Mouse (Mus musculus): ENCODE data around the gene Frmd4a.

Gene Frmd4a

GRCm38 (mm10) chr2:4421757-4422156 lies 404.2 kb downstream of the Frmd4a start:
- in situ Hi-C loops (cut with MboI; ENCODE audit: unreplicated experiment in 2 of 2): no loop called here

- in situ Hi-C loops (cut with MboI; ENCODE audit: unreplicated experiment in 2 of 2): no loop called here
These were observed 406.4 kb downstream of the Frmd4a start for GRCm38 (mm10) chr2:4423896-4424295.

GRCm38 (mm10) chr2:4428407-4428855 lies 410.9 kb downstream of the Frmd4a start:
- in situ Hi-C loops (cut with MboI; ENCODE audit: unreplicated experiment in 2 of 2): no loop called here

GRCm38 (mm10) chr2:4433119-4433518 lies 415.6 kb downstream of the Frmd4a start:
- in situ Hi-C loops (cut with MboI; ENCODE audit: unreplicated experiment in 2 of 2): no loop called here

GRCm38 (mm10) chr2:4435051-4435450 lies 417.5 kb downstream of the Frmd4a start:
- in situ Hi-C loops (cut with MboI; ENCODE audit: unreplicated experiment in 2 of 2): no loop called here

- in situ Hi-C loops (cut with MboI; ENCODE audit: unreplicated experiment in 2 of 2): no loop called here
These were observed 419.1 kb downstream of the Frmd4a start for GRCm38 (mm10) chr2:4436361-4437231.

- in situ Hi-C loops (cut with MboI; ENCODE audit: unreplicated experiment in 2 of 2): no loop called here
These were observed 421.2 kb downstream of the Frmd4a start for GRCm38 (mm10) chr2:4438739-4439138.

GRCm38 (mm10) chr2:4439909-4440308 lies 422.4 kb downstream of the Frmd4a start:
- in situ Hi-C loops (cut with MboI; ENCODE audit: unreplicated experiment in 2 of 2): no loop called here

GRCm38 (mm10) chr2:4441840-4442239 lies 424.3 kb downstream of the Frmd4a start:
- in situ Hi-C loops (cut with MboI; ENCODE audit: unreplicated experiment in 2 of 2): no loop called here

GRCm38 (mm10) chr2:4444740-4445139 lies 427.2 kb downstream of the Frmd4a start:
- in situ Hi-C loops (cut with MboI; ENCODE audit: unreplicated experiment in 2 of 2): no loop called here

GRCm38 (mm10) chr2:4445629-4446400 lies 428.3 kb downstream of the Frmd4a start:
- in situ Hi-C loops (cut with MboI; ENCODE audit: unreplicated experiment in 2 of 2): no loop called here

GRCm38 (mm10) chr2:4449860-4450480 lies 432.5 kb downstream of the Frmd4a start:
- in situ Hi-C loops (cut with MboI; ENCODE audit: unreplicated experiment in 2 of 2): no loop called here

GRCm38 (mm10) chr2:4452590-4453400 lies 435.3 kb downstream of the Frmd4a start:
- in situ Hi-C loops (cut with MboI; ENCODE audit: unreplicated experiment in 2 of 2): no loop called here

- in situ Hi-C loops (cut with MboI; ENCODE audit: unreplicated experiment in 2 of 2): no loop called here
These were observed 437.8 kb downstream of the Frmd4a start for GRCm38 (mm10) chr2:4455097-4456025.

- in situ Hi-C loops (cut with MboI; ENCODE audit: unreplicated experiment in 2 of 2): no loop called here
These were observed 443.4 kb downstream of the Frmd4a start for GRCm38 (mm10) chr2:4460897-4461296.

- in situ Hi-C loops (cut with MboI; ENCODE audit: unreplicated experiment in 2 of 2): no loop called here
These were observed 444.0 kb downstream of the Frmd4a start for GRCm38 (mm10) chr2:4461514-4461913.

GRCm38 (mm10) chr2:4462480-4462879 lies 445.0 kb downstream of the Frmd4a start:
- in situ Hi-C loops (cut with MboI; ENCODE audit: unreplicated experiment in 2 of 2): no loop called here

GRCm38 (mm10) chr2:4466084-4466483 lies 448.6 kb downstream of the Frmd4a start:
- in situ Hi-C loops (cut with MboI; ENCODE audit: unreplicated experiment in 2 of 2): no loop called here

GRCm38 (mm10) chr2:4467314-4467713 lies 449.8 kb downstream of the Frmd4a start:
- in situ Hi-C loops (cut with MboI; ENCODE audit: unreplicated experiment in 2 of 2): no loop called here

Measured in v-Abl transformed pro-B cells (cell line).